Mouse (Mus musculus): ENCODE measurements around the gene Dcaf15.

Dcaf15 gene

DNA sequence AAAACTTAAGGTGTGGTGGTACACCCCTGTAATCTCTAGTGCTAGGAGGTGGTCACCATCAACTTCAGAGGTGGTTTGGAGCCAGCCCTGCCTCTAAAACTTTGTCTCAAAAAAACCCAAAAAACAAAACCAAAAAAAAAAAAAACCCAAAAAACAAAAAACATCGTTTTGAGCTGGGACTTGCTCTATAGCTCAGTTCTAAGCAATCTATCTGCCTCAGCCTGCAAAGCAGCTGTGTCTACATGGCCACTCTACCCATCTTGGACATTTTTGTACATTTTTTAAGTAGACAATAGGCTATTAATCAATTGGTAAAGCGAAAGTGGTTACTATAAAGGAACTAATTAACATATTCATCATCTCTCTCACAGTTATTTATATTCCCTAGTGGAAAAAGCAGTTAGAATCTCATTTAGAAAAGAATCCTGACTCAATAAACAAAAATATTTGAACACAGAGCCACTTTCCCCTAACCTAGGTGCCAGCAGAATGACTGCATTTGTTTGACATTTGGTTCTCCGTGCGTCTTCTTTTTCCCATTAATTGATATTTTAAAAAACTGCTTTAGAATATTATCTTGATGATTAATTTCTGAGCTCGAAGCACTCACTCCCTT, 39.0 kb downstream of the Dcaf15 start:
- DNase-seq = no peak

DNA sequence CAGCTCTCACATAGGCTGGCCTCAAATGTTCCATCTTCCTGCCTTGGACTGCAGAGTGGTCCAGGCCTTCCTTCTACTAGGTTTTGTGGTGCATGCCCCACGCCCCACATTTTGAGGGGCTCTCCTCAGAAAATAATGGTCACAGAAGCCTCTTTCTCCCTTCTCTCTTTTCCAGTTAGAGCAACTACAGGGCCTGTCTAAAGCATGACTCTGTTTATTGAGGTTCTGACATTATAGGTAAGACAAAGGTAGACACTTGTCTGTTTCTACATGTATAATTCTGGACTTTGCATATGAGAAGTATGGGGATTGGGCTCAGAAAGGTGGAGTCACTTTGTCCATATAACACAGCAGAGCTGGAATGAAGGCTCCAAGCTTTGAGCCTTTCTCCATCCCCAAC, 39.5 kb downstream of the Dcaf15 start, which contains the start of gene Gm10643:
Gene Gm10643, minus strand, starts transcription at position 101 of the 400 bp plus-strand sequence.
- DNase-seq = no peak

DNA sequence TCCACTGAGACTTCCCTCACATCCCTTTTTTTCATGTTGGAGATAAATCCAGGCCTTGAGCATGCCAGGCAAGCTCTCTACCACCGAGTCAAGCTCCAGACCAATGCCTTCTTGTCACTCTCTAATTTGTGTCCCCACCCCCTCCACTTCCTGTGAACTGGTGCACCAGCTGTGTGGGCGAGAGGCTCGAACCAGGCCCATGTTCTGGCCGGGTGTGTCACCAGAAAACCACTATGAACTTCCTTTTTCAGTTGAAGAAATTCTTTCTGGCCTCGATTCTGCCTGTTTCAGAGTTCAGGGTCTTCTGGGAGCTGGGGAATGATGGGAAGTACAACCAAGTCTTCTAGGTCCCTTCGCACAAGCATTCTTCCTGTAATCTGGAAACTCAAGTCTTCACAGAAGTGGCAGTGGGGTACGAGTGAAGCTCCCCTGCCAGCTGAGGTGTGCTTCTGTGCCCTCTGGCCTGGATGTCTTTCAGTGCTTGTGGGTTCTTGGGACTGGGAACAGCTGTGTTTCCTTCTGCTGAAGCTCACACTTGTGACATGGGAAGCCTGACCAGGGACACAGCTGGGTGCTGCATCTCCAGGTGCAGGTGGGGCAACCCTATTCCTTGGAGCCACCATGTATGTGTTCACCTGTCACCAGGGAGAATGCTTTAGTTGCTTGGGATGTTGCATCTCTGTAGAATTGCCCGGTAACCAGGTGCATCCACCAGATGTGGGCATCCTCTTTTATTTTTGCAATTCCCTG, 40.5 kb downstream of the Dcaf15 start:
- DNase-seq = no peak

- DNase-seq = no peak
Observed at GRCm38 (mm10) chr8:84060245-84060644, 44.3 kb downstream of the Dcaf15 start.

- no peak for DNase-seq
Observed at GRCm38 (mm10) chr8:84059226-84059625, 45.3 kb downstream of the Dcaf15 start.

DNA sequence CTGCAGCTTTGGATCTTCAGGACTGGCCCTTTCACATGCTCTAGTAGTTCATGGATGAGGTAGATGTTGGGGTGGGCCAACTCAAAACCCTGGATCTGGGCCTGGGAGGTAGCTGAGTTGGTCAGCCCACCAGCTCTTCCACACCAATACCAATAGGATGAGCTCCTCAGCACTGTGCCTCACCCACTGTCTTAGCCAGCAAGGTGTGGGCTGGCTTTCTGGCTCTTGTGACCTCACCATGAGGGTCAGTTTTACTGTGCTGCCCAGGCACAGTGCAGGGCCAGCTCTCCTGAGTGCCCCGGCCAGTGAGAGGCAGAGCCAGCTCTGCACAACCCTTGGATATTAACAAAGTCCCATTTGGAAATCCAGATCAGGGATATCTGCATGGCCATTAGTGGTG, 46.7 kb downstream of the Dcaf15 start:
- DNase-seq = no peak

- DNase-seq = no peak
Observed at GRCm38 (mm10) chr8:84053229-84053628, 51.3 kb downstream of the Dcaf15 start.

- DNase-seq = no peak
Observed at GRCm38 (mm10) chr8:84052746-84053145, 51.8 kb downstream of the Dcaf15 start.

- DNase-seq = no peak
Observed at GRCm38 (mm10) chr8:84048171-84048570, 56.4 kb downstream of the Dcaf15 start.
